Mouse (Mus musculus) olfactory bulb, adult 2 months (tissue): ENCODE data around the gene Car10.

ENCODE experiments used
- CTCF ChIP-seq: fragments of 200-500 bp; IDR thresholded peaks from 2 replicates; pipeline ENCODE4 v1.5.1; 2012; ENCODE audit warnings: low read depth, mild to moderate bottlenecking, low read length, moderate library complexity; ENCODE audit not compliant: insufficient read depth
- POLR2A ChIP-seq: fragments of 200-500 bp; IDR thresholded peaks from 2 replicates; pipeline ENCODE4 v1.6.1; 2012; ENCODE audit warnings: mild to moderate bottlenecking, low read depth, low read length, moderate library complexity; ENCODE audit not compliant: insufficient read depth

- TF ChIP-seq POLR2A: no peak
- no peak for TF ChIP-seq CTCF
Measured at GRCm38 (mm10) chr11:93443777-93444176, 345.9 kb downstream of the Car10 start.
